Mouse (Mus musculus) forebrain, embryonic 16.5 days (tissue): ENCODE data around the gene Tbx2. TPM values are rescaled to one million over a fixed set of nuclear protein-coding genes. Genes with fewer than 3 reads are reported as not detected.

Experiments
- ATAC-seq: fragments of 200-750 bp; cut with Nextera tagmentation; 2 replicates; pipeline ENCODE4 v1.8.0; 2017; ENCODE audit warnings: mild to moderate bottlenecking, moderate library complexity
- H3K27ac ChIP-seq: fragments of 300-500 bp; sonication (generic); 2 replicates; pipeline ENCODE4 v1.5.1; 2014; ENCODE audit warnings: low read length, control low read depth
- H3K27me3 ChIP-seq: fragments of 300-500 bp; sonication (generic); replicated peaks from 2 replicates; pipeline ENCODE4 v1.6.1; 2014; ENCODE audit warnings: low read length; ENCODE audit not compliant: control insufficient read depth, insufficient read depth
- H3K36me3 ChIP-seq: fragments of 300-500 bp; sonication (generic); 2 replicates; pipeline ENCODE4 v1.6.1; 2014; ENCODE audit not compliant: control insufficient read depth, insufficient read depth
- H3K4me1 ChIP-seq: fragments of 300-500 bp; sonication (generic); replicated peaks from 2 replicates; pipeline ENCODE4 v1.6.1; 2014; ENCODE audit warnings: low read length; ENCODE audit not compliant: control insufficient read depth, insufficient read depth
- H3K4me2 ChIP-seq: fragments of 300-500 bp; sonication (generic); 2 replicates; pipeline ENCODE4 v1.6.1; 2014; ENCODE audit warnings: mild to moderate bottlenecking, low read length, control low read depth
- H3K4me3 ChIP-seq: fragments of 300-500 bp; sonication (generic); replicated peaks from 2 replicates; pipeline ENCODE4 v1.5.1; 2014; ENCODE audit warnings: mild to moderate bottlenecking, low read length, control low read depth
- H3K9ac ChIP-seq: fragments of 300-500 bp; sonication (generic); replicated peaks from 2 replicates; pipeline ENCODE4 v1.6.1; 2014; ENCODE audit warnings: low read depth, low read length, control low read depth
- H3K9me3 ChIP-seq: fragments of 300-500 bp; sonication (generic); 2 replicates; pipeline ENCODE4 v1.6.1; 2016; ENCODE audit warnings: low read length; ENCODE audit not compliant: control insufficient read depth
- WGBS: fragments of 180-500 bp; shearing (Covaris S2); extraction: QIAGEN DNeasy Blood & Tissue Kit; methylation state at CpG from one replicate; pipeline ENCODE4 v1.1.7; 2014; 5-methylcytosine and 5-hydroxymethylcytosine counted together
- polyA plus RNA-seq: library from polyadenylated mRNA; unstranded; fragments of >200 nt; fragmentation: Nextera tagmentation; extraction: Ambion mirVana; gene quantifications from 2 replicates; pipeline ENCODE4 v1.2.1, GENCODE M21; 2015

Gene Tbx2
- polyA plus RNA-seq, 1 experiment from 2014 or later, result 0.47 TPM

- 5% methylated on average over 6 of the region's 6 CpGs for WGBS
- H3K4me2 ChIP-seq, result no peak overlapping the region
- peak; percentile 59; the same call in 1 of the 2 replicates for ATAC-seq
- no peaks in the 10 kb centered on the region for H3K36me3 ChIP-seq
- H3K9ac ChIP-seq, result no peak overlapping the region
- H3K4me1 ChIP-seq, result peaks cover 8% of the 10 kb centered on the region
- H3K27ac ChIP-seq, result no peak overlapping the region
- no peak overlapping the region for H3K4me3 ChIP-seq
- no peaks in the 10 kb centered on the region for H3K27me3 ChIP-seq
- H3K9me3 ChIP-seq, result no peaks in the 10 kb centered on the region
These were observed 25.8 kb downstream of the Tbx2 start for GRCm38 (mm10) chr11:85857997-85858698.

DNA sequence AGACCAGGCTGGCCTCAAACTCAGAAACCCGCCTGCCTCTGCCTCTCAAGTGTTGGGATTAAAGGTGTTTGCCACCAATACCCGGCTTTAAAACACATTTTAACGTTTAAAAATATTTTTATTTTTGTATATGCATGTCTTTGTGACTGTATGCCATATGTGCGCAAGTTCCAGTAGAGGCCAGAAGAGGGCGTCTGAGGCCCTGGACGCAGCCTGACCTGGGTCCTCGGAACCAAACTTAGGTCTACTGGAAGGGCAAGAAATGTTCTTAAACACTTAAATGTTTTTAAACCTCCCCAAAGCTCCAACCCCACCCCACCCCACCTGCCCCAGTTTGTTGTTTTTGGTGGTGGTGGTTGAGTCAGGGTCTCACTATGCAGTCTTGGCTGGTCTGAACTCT, 32.0 kb downstream of the Tbx2 start:
- Histone ChIP-seq H3K9ac (no peak overlapping the region), H3K36me3 (no peaks in the 10 kb centered on the region), H3K4me3 (no peak overlapping the region), H3K9me3 (no peaks in the 10 kb centered on the region), H3K4me2 (no peak overlapping the region), H3K27me3 (no peaks in the 10 kb centered on the region), H3K27ac (no peak overlapping the region), H3K4me1 (no peaks in the 10 kb centered on the region)
- WGBS, result 36% methylated on average over 7 of the region's 7 CpGs
- ATAC-seq, result no peak

- H3K27me3 ChIP-seq, result peaks cover 3% of the 10 kb centered on the region; the same call in 1 of the 2 replicates
- no peak for ATAC-seq
- no peak overlapping the region for H3K4me3 ChIP-seq
- no peak overlapping the region for H3K27ac ChIP-seq
- H3K9ac ChIP-seq, result no peak overlapping the region
- 66% methylated on average over 24 of the region's 24 CpGs for WGBS
- no peaks in the 10 kb centered on the region for H3K36me3 ChIP-seq
- H3K4me2 ChIP-seq, result no peak overlapping the region
- H3K9me3 ChIP-seq, result no peaks in the 10 kb centered on the region
- H3K4me1 ChIP-seq, result no peaks in the 10 kb centered on the region
These were observed 43.9 kb downstream of the Tbx2 start for GRCm38 (mm10) chr11:85876059-85876788.

- H3K9ac ChIP-seq, result no peak overlapping the region
- ATAC-seq, result no peak
- WGBS, result 39% methylated on average over 4 of the region's 4 CpGs
- no peak overlapping the region for H3K4me3 ChIP-seq
- H3K27ac ChIP-seq, result no peak overlapping the region
- H3K4me1 ChIP-seq, result peaks cover 6% of the 10 kb centered on the region; the same call in 1 of the 2 replicates
- no peaks in the 10 kb centered on the region for H3K9me3 ChIP-seq
- H3K27me3 ChIP-seq, result peaks cover 62% of the 10 kb centered on the region
- no peak overlapping the region for H3K4me2 ChIP-seq
- no peaks in the 10 kb centered on the region for H3K36me3 ChIP-seq
These were observed 52.1 kb downstream of the Tbx2 start for GRCm38 (mm10) chr11:85884498-85884897.

DNA sequence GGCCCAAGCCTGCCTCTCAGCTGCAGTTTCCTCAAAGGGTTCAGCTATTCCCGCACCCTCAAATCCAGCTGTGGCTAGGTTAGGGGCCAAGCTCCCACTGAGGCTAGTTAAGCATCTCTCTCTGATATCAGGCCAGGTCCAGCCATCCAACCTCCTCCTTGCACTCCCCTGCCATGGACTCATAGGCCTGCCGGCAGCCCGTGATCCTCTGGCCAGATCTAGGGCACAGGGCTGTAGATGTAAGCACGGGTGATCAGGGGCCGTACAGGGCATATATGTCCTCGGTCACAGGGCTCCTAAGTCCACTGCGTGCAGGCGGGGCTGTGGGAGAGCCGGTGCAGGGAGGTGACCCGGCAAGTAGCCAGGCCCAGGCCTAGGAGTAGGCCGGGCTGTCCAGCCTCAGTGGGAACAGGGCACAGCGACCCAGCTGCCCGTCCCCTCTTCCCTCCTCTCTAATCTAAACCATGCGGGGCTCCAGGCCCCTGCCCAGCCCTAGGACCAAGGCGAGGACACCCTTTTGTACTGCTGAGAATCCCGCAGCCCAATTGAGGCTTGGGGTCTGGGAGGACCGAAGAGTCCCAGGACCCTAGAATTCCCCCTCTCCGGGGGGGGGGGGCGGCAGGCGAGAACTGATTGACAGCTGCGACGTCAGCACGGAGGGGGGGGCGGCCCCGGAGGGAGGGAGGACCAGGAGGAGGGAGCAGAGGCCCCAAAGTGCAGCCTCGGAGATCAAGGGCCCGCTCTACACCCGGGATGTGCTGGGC, 53.5 kb downstream of the Tbx2 start, which contains the start of gene Tbx4:
Gene Tbx4, plus strand, starts transcription at position 758 of the 764 bp plus-strand sequence.
- no peak within 1 kb of the TSS for H3K4me3 ChIP-seq
- no peak within 1 kb of the TSS for H3K9ac ChIP-seq
- no peaks in the 10 kb centered on the region for H3K9me3 ChIP-seq
- no peaks in the 10 kb centered on the region for H3K36me3 ChIP-seq
- H3K27me3 ChIP-seq, result peaks cover 70% of the 10 kb centered on the region
- 12% methylated on average over 22 of the region's 28 CpGs for WGBS
- H3K4me2 ChIP-seq, result no peak within 1 kb of the TSS
- H3K4me1 ChIP-seq, result peaks cover 6% of the 10 kb centered on the region; the same call in 1 of the 2 replicates
- no peak within 1 kb of the TSS for H3K27ac ChIP-seq
- ATAC-seq, result no peak

- no peak for ATAC-seq
- H3K4me1 ChIP-seq, result peaks cover 6% of the 10 kb centered on the region; the same call in 1 of the 2 replicates
- H3K9me3 ChIP-seq, result no peaks in the 10 kb centered on the region
- H3K36me3 ChIP-seq, result no peaks in the 10 kb centered on the region
- no peak overlapping the region for H3K4me3 ChIP-seq
- no peak overlapping the region for H3K4me2 ChIP-seq
- no peak overlapping the region for H3K9ac ChIP-seq
- H3K27me3 ChIP-seq, result peaks cover 74% of the 10 kb centered on the region
- no peak overlapping the region for H3K27ac ChIP-seq
- 2% methylated on average over 22 of the region's 22 CpGs for WGBS
These were observed 54.1 kb downstream of the Tbx2 start for GRCm38 (mm10) chr11:85886429-85886785.

- Histone ChIP-seq H3K27ac (no peak overlapping the region), H3K4me1 (peaks cover 6% of the 10 kb centered on the region; the same call in 1 of the 2 replicates), H3K27me3 (peaks cover 76% of the 10 kb centered on the region), H3K36me3 (no peaks in the 10 kb centered on the region), H3K9ac (no peak overlapping the region), H3K4me3 (no peak overlapping the region), H3K4me2 (no peak overlapping the region), H3K9me3 (no peaks in the 10 kb centered on the region)
- ATAC-seq, result no peak
- 18% methylated on average over 6 of the region's 6 CpGs for WGBS
These were observed 54.9 kb downstream of the Tbx2 start for GRCm38 (mm10) chr11:85887273-85887672.

DNA sequence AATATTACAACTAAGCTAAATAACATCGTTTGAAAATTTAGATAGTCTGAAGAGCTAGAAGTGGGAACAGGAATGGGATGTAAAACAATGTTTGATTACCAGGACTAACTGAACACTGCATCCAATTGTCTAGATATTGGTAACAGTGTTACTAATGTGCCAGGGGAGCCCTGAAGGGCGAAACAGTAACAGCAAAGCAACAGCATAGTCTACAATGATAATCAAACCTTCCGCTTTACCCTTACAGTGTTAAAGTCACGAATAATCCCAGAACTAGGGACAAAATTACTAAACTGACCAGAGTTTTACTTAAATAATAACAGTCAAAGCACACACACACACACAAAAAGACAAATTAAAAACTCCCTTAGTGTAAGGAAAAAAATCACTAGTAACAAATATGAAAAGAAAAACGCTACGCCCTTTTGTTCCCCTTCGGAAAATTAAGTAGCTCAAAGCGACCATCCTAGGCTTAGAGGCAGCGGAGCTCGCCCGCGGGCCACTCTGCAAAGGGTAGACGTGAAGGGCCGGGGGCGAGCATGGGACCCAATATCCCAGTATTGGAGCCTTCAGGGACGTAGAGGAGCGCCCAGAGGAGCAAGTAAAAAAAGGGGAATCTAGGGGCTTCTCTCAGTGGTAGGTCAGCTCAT, 55.6 kb downstream of the Tbx2 start:
- Histone ChIP-seq H3K27me3 (peaks cover 79% of the 10 kb centered on the region), H3K9ac (no peak overlapping the region), H3K4me2 (no peak overlapping the region), H3K4me3 (no peak overlapping the region), H3K27ac (no peak overlapping the region), H3K4me1 (peaks cover 6% of the 10 kb centered on the region; the same call in 1 of the 2 replicates), H3K36me3 (no peaks in the 10 kb centered on the region), H3K9me3 (no peaks in the 10 kb centered on the region)
- no peak for ATAC-seq
- WGBS, result 2% methylated on average over 17 of the region's 17 CpGs
